Mouse (Mus musculus) retina, postnatal 7 days (tissue): Measurements from ENCODE around the gene Eif3d.
"Not testable (repeated sequence)": the region's sequence is repeated elsewhere in the genome, so short reads cannot be mapped to it uniquely, and the experiment has no call there.

ENCODE experiments used
- DNase-seq: peaks from one replicate; pipeline ENCODE4 v3.0.0-alpha.2; 2012; ENCODE audit warnings: low read depth, low spot score

Gene Eif3d

DNA sequence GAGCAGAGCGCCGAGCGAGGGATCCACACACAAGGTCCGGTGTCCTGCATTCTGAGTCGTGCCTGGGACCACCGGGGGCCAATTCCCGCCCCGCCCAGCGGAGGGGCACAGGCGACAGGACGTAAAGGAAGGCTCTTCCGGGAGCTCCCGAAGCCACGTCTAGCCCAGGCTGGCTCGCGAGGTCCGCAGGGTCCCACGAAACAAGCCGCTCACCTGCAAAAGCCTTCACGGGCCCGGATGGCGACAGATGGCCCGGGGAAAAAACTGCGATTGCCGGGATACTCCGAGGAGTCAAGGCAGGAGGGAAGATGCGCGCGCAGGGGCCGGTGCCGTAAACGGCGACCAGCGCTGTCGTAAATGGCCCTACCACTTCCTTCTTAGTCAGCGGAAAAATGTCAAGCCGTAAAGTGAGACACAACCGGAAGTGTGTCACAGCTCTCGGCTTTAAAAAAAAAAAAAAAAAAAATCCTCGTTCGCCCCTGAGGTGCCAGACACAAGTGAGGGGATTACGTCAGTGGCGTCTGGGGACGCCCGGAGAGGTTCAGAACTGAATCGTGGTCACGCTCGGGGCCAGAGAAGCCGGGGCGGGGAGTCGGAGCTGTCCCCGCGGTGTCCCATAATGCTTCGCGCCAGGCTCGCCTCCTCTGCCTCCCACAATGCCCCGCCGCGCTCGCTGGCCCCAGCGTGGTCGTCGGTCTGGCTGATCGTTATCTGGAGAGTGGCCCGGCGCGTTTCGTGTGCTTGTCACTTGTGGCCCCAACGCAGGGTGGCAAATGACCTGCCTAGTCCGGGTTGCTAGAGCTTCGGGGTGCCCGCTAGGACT is at the start of gene Eif3d:
Gene Eif3d (minus strand): TSS at position 344 of the 823 bp plus-strand sequence.
- DNase-seq, result peak; percentile 90

DNA sequence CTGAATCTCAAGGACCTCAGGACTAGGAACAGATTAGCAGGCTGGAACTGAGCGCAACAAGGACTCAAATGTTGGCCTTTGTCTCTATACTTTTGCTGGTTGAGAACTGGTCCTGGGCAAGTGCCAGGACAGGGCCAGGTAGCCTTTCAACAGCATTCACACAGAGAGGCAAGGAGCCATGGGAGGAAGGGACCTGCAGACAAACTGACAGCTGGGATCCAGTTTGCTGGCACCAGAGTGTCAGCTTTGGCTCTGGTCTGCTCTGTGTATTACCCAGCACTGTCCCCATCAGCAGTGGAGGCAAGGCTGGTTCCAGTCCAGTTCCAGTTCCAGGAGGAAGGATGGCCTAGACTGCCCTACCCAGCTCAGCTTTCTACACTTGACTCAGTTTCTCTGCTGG is 43.4 kb upstream of the Eif3d start:
- DNase-seq, result no peak

- DNase-seq, result not testable (repeated sequence)
Observed at GRCm38 (mm10) chr15:78008206-78008605, 37.6 kb upstream of the Eif3d start.

DNA sequence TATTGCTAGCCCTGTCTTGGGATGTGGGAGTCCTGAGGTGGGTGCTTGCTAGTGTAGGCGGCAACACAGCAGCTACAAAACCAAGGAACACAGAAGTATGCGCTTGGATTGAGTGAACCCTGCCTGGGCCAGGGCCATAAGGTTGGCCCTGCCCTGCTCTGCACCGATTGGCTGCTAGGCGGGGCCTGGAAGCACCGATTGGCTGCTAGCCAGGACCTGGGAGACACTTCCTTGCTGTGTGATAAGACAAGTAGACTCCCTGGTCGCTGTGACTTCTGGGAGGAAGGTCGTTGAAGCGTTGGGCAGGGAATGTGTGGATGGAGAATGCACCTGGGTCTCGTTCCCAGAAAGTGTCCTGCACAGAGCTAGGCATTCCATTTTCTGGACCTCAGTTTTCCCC is 33.3 kb upstream of the Eif3d start:
- no peak for DNase-seq

- no peak for DNase-seq
Observed at GRCm38 (mm10) chr15:78001400-78001799, 30.8 kb upstream of the Eif3d start.

- no peak for DNase-seq
Observed at GRCm38 (mm10) chr15:77988541-77988940, 17.9 kb upstream of the Eif3d start.

DNA sequence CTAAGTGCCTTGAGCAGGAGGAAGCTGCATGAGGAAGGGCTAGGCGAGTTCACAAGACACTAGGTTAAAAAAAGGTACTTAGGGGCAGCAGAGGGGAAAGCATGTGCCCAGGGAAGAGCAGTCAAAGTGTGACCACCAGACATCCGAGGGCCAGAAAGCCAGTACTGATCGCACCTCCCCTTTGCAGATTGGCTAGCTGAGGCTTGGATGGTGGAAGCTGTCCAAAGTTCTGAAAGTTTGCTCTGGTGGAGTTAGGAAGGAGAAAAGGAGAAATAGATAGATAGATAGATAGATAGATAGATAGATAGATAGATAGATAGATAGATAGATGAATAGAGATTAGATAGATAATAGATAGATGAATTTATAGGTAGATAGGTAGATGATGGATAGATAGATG is 12.8 kb upstream of the Eif3d start:
- no peak for DNase-seq

DNA sequence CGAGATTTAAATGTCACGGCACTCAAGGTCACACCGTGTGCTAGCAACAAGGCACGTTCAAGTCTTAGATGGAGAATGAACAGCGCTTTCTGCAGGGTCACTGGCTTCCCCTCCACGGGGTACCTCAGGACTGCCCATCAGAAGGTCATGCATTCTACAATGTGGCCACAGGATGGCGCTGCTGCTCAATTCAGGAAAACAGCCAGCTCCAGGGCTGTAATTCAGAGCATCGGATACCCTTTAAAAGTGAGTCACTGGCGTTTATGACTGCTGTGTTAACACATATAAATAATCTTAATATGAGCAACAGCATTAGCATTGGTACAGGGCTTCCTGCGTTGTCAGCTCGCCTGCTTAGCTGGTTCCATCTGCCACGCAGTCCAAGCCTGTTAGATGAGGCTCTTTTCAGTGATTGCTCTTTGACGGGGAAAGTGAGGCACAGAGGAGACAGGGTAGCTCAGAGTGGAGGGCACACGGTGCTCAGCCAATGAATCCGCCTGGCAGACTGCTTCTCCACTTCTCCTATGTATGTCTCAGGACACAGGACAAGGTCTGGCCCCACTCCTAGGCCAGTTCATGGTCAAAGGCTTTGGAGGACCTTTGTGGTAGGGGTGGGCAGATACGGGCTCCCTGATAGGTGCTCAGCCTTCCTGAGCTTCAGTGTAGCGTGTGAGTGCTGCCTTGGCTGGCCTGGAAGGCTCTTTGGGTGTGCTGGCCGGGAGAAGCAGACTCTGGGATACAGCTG is 11.8 kb upstream of the Eif3d start:
- peak; percentile 64 for DNase-seq

GRCm38 (mm10) chr15:77981181-77981680 is 10.6 kb upstream of the Eif3d start:
- DNase-seq, result no peak

- DNase-seq, result no peak
Observed at GRCm38 (mm10) chr15:77979427-77979865, 8.8 kb upstream of the Eif3d start.

DNA sequence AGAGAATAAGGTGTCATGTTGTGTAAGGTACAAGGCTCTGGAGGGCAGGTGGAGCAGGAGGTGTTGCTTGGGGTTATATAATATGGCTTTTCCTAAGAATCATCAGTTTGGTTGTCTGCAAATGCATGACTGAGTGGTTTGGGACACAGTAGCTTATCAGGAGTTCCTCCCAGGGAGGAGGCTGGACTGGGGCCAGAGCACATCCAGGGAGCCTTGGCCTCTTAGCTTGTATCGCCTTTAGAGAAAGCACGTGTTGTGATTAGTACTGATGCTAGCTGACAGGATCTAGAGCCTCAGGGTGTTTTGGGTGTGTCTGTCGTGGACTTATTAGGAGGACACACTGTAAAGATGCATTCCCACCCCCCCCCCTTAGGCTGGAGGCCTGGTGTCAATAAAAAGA is 7.0 kb upstream of the Eif3d start:
- DNase-seq, result no peak

DNA sequence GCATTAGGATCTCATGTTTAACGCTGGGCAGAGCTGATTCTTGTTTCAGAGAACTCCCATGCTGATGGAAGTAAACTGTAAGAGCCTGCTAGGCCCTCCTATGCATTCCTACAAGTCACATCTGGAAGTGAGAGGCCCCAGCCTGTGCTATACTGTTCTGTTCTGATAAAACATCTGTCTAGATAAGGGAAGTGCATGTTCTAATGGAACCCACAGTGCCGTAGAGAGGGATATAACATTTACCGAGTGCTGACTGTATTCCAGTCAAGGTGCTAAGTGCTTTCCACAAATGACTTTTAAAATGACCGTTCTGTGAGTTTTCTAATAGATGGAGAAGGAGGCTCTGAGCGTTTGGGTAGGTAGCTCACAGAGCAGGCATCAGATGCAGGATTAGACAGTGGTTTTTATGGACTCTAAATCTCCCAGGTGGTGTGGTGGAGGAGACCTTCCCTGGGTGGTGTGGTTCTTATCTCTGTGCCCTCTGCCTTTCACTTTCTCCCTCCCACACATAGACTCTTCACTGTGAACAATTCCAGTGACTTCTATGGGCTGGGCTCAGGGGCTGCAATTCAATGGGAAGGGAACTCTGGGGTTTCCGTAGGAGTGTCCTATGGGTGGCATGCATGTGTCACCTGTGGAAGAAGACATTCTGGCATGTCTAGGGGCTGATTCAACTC is 3.7 kb upstream of the Eif3d start:
- DNase-seq, result no peak

- no peak for DNase-seq
Observed at GRCm38 (mm10) chr15:77969940-77970469, 608 bp downstream of the Eif3d start.

DNA sequence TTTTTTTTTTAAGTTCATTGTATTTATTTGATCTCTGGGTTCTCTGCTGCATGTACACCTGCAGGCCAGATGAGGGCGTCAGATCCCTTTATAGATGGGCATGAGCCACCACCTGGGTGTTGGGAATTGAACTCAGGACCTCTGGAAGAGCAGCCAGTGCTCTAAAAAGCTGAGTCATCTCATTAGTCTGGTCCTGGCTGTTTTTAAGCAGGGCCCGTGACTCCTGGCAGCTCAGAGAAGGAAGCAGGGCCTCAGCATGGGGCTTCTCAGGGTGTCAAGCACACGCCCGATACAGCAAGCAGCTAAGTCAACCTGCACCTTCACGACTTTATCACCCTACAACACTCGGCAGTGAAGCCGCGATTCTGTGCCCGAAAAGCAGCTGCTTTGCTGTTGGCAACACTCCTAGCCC is 5.5 kb downstream of the Eif3d start:
- no peak for DNase-seq

DNA sequence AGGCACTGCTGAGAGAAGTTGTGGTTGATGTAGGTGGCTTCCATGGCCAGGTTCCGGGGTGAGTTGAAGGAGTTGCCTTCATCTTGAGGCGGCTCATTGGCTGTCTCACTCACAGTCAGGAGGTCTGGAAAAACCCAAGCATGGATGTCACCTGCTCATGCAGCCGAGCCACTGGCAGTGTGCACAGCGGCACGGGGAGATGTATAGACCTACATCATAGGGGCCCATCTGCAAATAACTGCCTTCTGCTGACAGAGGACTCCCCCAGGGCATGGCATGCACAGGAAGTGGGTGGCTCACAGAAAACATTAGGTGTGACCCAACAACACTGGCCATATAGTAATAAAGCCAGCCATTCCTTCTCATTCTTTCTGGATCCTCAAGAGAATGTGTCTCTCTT is 8.2 kb downstream of the Eif3d start:
- DNase-seq, result no peak

DNA sequence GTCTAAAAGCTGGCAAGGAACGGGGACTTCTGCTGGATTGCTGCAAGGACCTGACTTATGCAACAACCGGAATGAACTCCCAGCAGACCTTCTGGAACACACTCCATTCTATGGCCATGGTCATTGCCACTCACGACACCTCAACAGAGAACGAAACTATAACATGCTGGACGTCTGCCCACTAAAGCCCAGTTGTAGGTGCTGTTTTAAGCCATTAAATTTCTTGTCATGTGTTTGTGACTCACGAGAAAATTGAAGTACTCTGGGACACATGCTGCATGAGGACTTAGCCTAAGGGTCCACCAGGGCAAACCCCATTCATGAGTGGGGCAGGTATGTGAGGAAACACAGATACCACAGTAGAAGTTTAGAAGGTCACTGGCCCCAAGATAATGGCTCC is 9.9 kb downstream of the Eif3d start:
- DNase-seq, result no peak

- no peak for DNase-seq
Observed at GRCm38 (mm10) chr15:77958071-77958470, 12.5 kb downstream of the Eif3d start.

GRCm38 (mm10) chr15:77957625-77958024 is 13.0 kb downstream of the Eif3d start:
- no peak for DNase-seq

DNA sequence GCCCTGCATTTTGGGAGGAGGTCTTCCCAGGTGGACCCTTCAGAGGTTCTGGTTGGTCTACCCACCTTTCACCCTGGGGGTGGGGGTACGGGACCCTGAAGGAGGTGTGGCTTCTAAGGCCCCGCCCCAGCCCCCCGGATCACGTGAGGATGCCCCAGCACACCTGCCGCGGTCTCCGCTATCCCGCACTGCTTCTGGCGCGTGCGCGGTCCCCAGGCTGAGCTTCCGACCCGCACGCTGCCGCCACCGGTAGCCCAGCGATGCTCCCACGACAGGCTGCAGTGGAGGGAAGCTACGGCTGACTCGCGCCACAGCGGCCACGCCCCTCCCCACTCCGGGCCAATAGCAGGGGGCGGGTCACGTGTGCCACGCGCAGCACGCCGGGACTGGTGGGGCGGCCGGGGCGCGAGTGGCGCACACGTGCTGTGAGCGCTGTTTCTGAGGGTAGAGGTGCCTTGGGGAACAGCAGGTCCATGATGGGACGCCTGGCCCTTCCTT is 14.2 kb downstream of the Eif3d start, which contains the start of gene Foxred2:
Gene Foxred2 (minus strand): TSS at position 319 of the 498 bp plus-strand sequence.
- DNase-seq, result peak; percentile 85

- DNase-seq, result no peak
Observed at GRCm38 (mm10) chr15:77955440-77956403, 14.9 kb downstream of the Eif3d start.
